Mouse (Mus musculus): ENCODE measurements around the gene Rpl28. TPM values are rescaled to one million over a fixed set of nuclear protein-coding genes. Genes with fewer than 3 reads are reported as not detected.
"Not testable (repeated sequence)": the region's sequence is repeated elsewhere in the genome, so short reads cannot be mapped to it uniquely, and the experiment has no call there.

Gene Rpl28
- polyA plus RNA-seq, 1 experiment from 2014 or later, result 266 TPM

DNA sequence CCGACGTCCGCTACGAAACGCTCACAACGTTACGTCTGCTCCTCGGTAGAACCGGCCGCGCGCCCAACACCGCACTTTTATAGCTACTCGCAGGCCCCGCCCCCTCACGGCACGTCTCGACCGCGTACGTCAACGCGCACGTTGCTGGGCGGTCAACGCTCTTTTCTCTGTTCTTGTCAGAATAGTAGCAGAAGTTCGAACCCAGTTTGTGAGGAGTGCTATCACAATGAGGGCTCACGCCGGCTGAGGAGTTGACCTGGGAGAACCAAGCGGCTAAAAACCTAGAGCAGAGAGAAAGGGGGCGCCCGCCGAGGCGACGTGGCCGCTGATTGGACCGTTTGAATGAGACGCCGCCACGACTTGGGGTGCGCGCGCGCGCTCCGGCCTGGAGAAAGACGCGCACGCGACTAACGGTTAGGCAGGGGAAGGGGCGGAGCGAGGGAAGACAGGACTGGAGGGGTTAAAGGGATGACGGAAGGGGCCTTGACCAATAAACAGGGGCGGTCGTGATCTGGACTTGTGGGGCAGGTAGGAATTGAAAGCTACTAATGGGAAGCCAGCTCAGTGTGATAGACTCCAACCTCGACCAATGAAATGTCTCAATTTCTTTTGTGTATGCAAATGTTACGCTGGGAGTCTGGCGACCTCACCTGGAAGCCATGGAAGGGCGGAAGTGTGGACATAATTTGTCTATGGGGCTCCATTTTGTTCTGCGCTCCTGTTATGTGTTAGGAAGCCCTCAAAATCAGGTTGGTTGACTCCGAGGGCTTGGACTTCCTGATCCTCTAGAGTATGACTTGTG lies 19.8 kb downstream of the Rpl28 start, which contains the start of gene Ube2s:
Gene Ube2s (minus strand): TSS at position 288 of the 802 bp plus-strand sequence.
- H3K36me3 ChIP-seq (ENCODE audit: control insufficient read depth, insufficient read depth, low read length), result peaks cover 14% of the 10 kb centered on the region
- peak; percentile 99 for ATAC-seq (ENCODE audit: insufficient number of reproducible peaks, low FRiP score, low TSS enrichment, low read depth)
- peak within 1 kb of the TSS; percentile 93 for H3K4me3 ChIP-seq (ENCODE audit: low read depth, low read length)
- H3K27me3 ChIP-seq (ENCODE audit: control insufficient read depth, insufficient read depth, low read length), result no peaks in the 10 kb centered on the region
- H3K27ac ChIP-seq (replicated peaks; ENCODE audit: low read depth, low read length), result peak within 1 kb of the TSS; percentile 88
- peak; percentile 99 for DNase-seq (ENCODE audit: low spot score)
- peaks cover 16% of the 10 kb centered on the region for H3K4me1 ChIP-seq (ENCODE audit: control insufficient read depth, insufficient read depth, low read length)
- H3K4me2 ChIP-seq (ENCODE audit: low read depth, severe bottlenecking), result peak within 1 kb of the TSS; percentile 82
- no peaks in the 10 kb centered on the region for H3K9me3 ChIP-seq (ENCODE audit: control insufficient read depth, low read length)
- under 1% methylated on average over 62 of the region's 62 CpGs for WGBS
- H3K9ac ChIP-seq (ENCODE audit: low read length), result peak within 1 kb of the TSS; percentile 96

DNA sequence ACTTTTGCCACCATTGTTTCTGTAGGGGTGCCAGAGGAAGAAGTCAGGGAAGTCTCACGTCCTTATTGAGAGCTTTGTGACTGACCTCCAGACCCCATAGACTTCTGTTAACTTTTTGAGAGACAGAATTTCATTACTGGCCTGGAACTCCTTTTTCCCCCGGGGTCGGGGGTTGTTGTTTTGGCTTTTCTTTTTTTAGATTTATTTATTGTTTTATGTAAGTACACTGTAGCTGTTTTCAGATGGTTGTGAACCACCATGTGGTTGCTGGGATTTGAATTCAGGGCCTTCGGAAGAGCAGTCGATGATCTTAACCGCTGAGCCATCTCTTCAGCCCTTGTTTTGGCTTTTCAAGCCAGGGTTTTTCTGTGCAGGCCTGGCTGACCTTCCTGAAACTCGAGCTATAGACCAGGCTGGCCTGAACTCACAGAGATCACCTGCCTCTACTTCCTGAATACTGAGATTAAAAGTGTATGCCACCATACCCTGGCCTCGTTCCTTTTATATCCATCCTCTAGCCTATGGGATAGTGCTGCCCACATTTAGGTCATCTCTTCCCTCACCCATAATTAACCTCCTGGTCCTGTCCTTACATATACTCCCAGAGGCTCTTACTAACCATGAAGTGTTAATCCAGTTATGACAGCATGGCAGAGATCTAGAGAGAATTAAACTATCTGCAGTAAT lies 20.6 kb downstream of the Rpl28 start:
- H3K4me3 ChIP-seq (ENCODE audit: low read depth, low read length), result peak overlapping the region; percentile 93
- no peak for DNase-seq (ENCODE audit: low spot score)
- ATAC-seq (ENCODE audit: insufficient number of reproducible peaks, low FRiP score, low TSS enrichment, low read depth), result no peak
- H3K27ac ChIP-seq (replicated peaks; ENCODE audit: low read depth, low read length), result peak overlapping the region; percentile 62
- H3K9me3 ChIP-seq (ENCODE audit: control insufficient read depth, low read length), result no peaks in the 10 kb centered on the region
- no peaks in the 10 kb centered on the region for H3K27me3 ChIP-seq (ENCODE audit: control insufficient read depth, insufficient read depth, low read length)
- peak overlapping the region; percentile 55 for H3K4me2 ChIP-seq (ENCODE audit: low read depth, severe bottlenecking)
- H3K36me3 ChIP-seq (ENCODE audit: control insufficient read depth, insufficient read depth, low read length), result peaks cover 14% of the 10 kb centered on the region
- H3K4me1 ChIP-seq (ENCODE audit: control insufficient read depth, insufficient read depth, low read length), result peaks cover 16% of the 10 kb centered on the region
- 30% methylated on average over 8 of the region's 8 CpGs for WGBS
- peak overlapping the region; percentile 43; the same call in 1 of the 2 replicates for H3K9ac ChIP-seq (ENCODE audit: low read length)

DNA sequence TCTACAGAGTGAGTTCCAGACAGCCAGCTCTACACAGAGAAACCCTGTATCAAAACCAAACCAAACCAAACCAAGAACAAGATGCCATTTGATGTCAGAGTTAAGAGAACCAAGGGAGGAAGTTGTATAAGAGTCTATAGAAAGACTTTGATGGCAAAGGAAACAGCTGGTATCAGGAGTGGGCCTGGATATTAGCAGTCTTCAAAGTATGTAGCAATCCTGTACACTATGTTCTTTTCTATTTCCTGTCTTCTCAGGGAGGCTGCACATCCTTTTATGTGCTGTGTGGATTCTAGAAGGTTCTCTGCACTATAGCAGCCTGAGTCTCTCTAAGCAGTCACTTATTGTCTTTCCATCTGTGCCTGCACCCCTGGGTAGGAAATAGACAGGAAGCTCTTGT lies 23.9 kb downstream of the Rpl28 start:
- no peaks in the 10 kb centered on the region for H3K27me3 ChIP-seq (ENCODE audit: control insufficient read depth, insufficient read depth, low read length)
- ATAC-seq (ENCODE audit: insufficient number of reproducible peaks, low FRiP score, low TSS enrichment, low read depth) (no peak), DNase-seq (ENCODE audit: low spot score) (no peak)
- H3K4me2 ChIP-seq (ENCODE audit: low read depth, severe bottlenecking), result no peak overlapping the region
- no peaks in the 10 kb centered on the region for H3K36me3 ChIP-seq (ENCODE audit: control insufficient read depth, insufficient read depth, low read length)
- no peaks in the 10 kb centered on the region for H3K9me3 ChIP-seq (ENCODE audit: control insufficient read depth, low read length)
- H3K27ac ChIP-seq (replicated peaks; ENCODE audit: low read depth, low read length), result no peak overlapping the region
- H3K4me1 ChIP-seq (ENCODE audit: control insufficient read depth, insufficient read depth, low read length), result no peaks in the 10 kb centered on the region
- H3K9ac ChIP-seq (ENCODE audit: low read length), result no peak overlapping the region
- H3K4me3 ChIP-seq (ENCODE audit: low read depth, low read length), result no peak overlapping the region

DNA sequence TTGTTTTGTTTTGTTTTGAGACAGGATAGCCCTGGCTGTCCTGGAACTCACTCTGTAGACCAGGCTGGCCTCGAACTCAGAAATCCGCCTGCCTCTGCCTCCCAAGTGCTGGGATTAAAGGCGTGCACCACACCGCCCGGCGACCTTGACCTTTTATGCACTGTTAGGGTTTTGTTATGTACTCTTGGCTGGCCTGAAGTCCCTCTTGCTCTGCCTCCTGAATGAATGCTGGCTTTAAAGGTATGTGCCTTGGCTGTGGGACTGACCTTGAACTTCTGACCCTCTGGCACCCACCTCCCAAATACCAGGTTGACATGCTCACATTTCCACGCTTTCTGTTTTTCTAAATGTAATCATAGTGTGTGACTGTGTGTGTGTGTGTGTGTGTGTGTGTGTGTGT lies 28.3 kb downstream of the Rpl28 start:
- H3K36me3 ChIP-seq (ENCODE audit: control insufficient read depth, insufficient read depth, low read length); H3K4me2 ChIP-seq (ENCODE audit: low read depth, severe bottlenecking); H3K27me3 ChIP-seq (ENCODE audit: control insufficient read depth, insufficient read depth, low read length); H3K4me1 ChIP-seq (ENCODE audit: control insufficient read depth, insufficient read depth, low read length); ATAC-seq (ENCODE audit: insufficient number of reproducible peaks, low FRiP score, low TSS enrichment, low read depth); H3K27ac ChIP-seq (replicated peaks; ENCODE audit: low read depth, low read length); H3K9ac ChIP-seq (ENCODE audit: low read length); H3K4me3 ChIP-seq (ENCODE audit: low read depth, low read length); H3K9me3 ChIP-seq (ENCODE audit: control insufficient read depth, low read length); DNase-seq (ENCODE audit: low spot score): not testable (repeated sequence)
- 83% methylated on average over 7 of the region's 7 CpGs for WGBS

DNA sequence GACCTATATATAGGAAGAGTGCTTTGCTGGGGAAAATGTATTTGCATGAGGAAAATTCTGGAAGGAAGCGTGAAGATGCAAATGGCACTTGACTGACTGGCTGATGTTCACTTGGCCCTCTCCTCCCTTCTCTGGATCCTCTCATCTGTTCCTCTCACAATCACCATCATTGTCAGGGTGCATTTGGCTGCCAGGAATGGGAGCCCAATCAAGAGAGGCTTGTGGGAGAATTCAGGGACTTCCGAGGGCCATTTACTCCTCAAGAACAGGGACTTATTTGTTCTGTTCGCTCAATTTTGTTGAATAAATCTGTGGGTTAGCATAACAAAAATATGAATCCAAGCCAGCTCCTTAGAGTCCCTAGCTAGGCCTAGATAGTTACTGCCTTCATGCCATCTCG lies 29.0 kb downstream of the Rpl28 start:
- Histone ChIP-seq H3K9ac (ENCODE audit: low read length) (no peak overlapping the region), H3K36me3 (ENCODE audit: control insufficient read depth, insufficient read depth, low read length) (no peaks in the 10 kb centered on the region), H3K27ac (replicated peaks; ENCODE audit: low read depth, low read length) (no peak overlapping the region), H3K9me3 (ENCODE audit: control insufficient read depth, low read length) (no peaks in the 10 kb centered on the region), H3K4me3 (ENCODE audit: low read depth, low read length) (no peak overlapping the region), H3K4me2 (ENCODE audit: low read depth, severe bottlenecking) (no peak overlapping the region), H3K4me1 (ENCODE audit: control insufficient read depth, insufficient read depth, low read length) (no peaks in the 10 kb centered on the region), H3K27me3 (ENCODE audit: control insufficient read depth, insufficient read depth, low read length) (no peaks in the 10 kb centered on the region)
- 88% methylated on average over 4 of the region's 4 CpGs for WGBS
- no peak for ATAC-seq (ENCODE audit: insufficient number of reproducible peaks, low FRiP score, low TSS enrichment, low read depth)
- DNase-seq (ENCODE audit: low spot score), result no peak

DNA sequence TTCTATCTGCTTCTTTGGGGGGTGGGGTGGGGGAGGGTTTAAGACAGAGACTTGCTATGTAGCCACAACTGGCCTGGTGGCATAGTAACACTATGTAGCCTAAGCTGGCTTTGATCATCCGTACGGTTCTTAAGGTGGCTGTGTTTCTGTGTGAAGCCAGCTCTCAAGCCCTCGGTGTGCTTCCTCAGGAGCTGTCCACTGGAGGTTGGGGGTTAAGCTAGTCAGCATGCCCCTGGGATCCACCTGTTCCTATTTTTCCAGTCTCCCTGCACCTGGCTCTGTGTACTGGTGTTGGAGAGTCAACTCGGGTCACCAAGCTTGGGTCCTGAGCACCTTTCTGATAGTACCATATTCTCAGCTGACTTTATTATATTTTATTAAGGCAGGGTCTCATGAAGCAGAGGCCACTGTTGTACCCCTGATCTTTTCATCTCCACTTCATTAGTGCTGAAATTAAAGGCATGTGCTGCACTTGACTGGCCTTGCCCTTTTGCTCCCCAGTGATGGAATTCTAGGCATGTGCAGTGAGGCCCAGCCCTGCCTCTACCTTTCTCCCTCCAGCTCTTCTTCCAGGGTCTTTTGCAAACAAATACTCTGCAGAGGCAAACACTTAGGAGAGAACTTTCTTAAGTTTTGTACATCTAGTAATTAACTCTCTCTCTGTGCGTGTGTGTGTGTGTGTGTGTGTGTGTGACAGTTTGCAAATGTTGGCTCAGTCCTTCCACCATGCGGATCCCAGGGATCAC lies 29.7 kb downstream of the Rpl28 start:
- DNase-seq (ENCODE audit: low spot score), result no peak
- no peaks in the 10 kb centered on the region for H3K27me3 ChIP-seq (ENCODE audit: control insufficient read depth, insufficient read depth, low read length)
- ATAC-seq (ENCODE audit: insufficient number of reproducible peaks, low FRiP score, low TSS enrichment, low read depth), result no peak
- H3K9me3 ChIP-seq (ENCODE audit: control insufficient read depth, low read length), result no peaks in the 10 kb centered on the region
- 60% methylated on average over 6 of the region's 6 CpGs for WGBS
- no peak overlapping the region for H3K4me3 ChIP-seq (ENCODE audit: low read depth, low read length)
- no peak overlapping the region for H3K27ac ChIP-seq (replicated peaks; ENCODE audit: low read depth, low read length)
- no peaks in the 10 kb centered on the region for H3K36me3 ChIP-seq (ENCODE audit: control insufficient read depth, insufficient read depth, low read length)
- H3K4me1 ChIP-seq (ENCODE audit: control insufficient read depth, insufficient read depth, low read length), result no peaks in the 10 kb centered on the region
- H3K4me2 ChIP-seq (ENCODE audit: low read depth, severe bottlenecking), result no peak overlapping the region
- H3K9ac ChIP-seq (ENCODE audit: low read length), result no peak overlapping the region

DNA sequence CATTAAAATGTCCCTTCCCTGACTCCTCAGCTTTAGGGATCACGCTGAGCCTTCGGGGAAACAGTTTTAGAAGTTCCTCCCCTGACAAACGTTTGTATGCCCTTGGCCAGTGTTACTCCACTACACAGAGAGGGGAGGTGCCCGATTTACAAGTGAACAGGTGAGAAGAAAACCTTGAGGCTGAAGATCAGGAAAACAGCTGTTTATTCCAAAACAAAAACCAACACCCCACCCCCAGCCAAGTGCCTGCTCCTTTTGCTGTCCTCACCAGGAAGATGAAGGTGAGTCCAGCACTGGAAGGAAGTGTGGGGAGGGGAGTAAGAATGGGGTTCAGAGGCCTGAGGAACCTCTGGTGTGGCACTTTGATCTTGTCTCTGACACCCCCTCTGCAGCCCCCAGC lies 32.7 kb downstream of the Rpl28 start:
- ATAC-seq (ENCODE audit: insufficient number of reproducible peaks, low FRiP score, low TSS enrichment, low read depth) (no peak), DNase-seq (ENCODE audit: low spot score) (no peak)
- no peaks in the 10 kb centered on the region for H3K27me3 ChIP-seq (ENCODE audit: control insufficient read depth, insufficient read depth, low read length)
- no peak overlapping the region for H3K9ac ChIP-seq (ENCODE audit: low read length)
- H3K4me3 ChIP-seq (ENCODE audit: low read depth, low read length), result no peak overlapping the region
- H3K4me1 ChIP-seq (ENCODE audit: control insufficient read depth, insufficient read depth, low read length), result no peaks in the 10 kb centered on the region
- no peaks in the 10 kb centered on the region for H3K36me3 ChIP-seq (ENCODE audit: control insufficient read depth, insufficient read depth, low read length)
- no peak overlapping the region for H3K4me2 ChIP-seq (ENCODE audit: low read depth, severe bottlenecking)
- H3K27ac ChIP-seq (replicated peaks; ENCODE audit: low read depth, low read length), result no peak overlapping the region
- H3K9me3 ChIP-seq (ENCODE audit: control insufficient read depth, low read length), result no peaks in the 10 kb centered on the region
- WGBS, result 48% methylated on average over 4 of the region's 4 CpGs

DNA sequence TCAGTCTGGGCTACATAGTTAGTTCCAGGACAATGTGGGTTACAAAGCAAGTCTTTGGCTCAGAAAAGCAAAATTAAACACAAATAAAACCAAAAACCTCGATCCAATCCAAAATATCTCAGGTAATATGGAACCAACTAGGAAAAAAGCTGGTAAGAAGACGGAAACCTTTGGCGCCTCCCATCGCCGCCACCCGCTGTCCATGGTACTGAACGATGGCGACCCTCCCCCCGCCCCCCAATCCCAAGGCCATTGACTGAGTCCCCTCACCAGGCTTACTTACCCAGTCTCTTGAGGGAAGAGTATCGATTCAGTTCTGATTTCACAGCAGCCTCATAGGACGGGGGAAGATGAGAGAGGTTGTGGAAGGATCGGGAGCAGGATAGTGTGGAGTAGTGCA lies 37.8 kb downstream of the Rpl28 start:
- peak; percentile 68 for DNase-seq (ENCODE audit: low spot score)
- Histone ChIP-seq H3K27ac (replicated peaks; ENCODE audit: low read depth, low read length) (no peak overlapping the region), H3K36me3 (ENCODE audit: control insufficient read depth, insufficient read depth, low read length) (no peaks in the 10 kb centered on the region), H3K4me3 (ENCODE audit: low read depth, low read length) (no peak overlapping the region), H3K4me1 (ENCODE audit: control insufficient read depth, insufficient read depth, low read length) (no peaks in the 10 kb centered on the region), H3K27me3 (ENCODE audit: control insufficient read depth, insufficient read depth, low read length) (peaks cover 20% of the 10 kb centered on the region), H3K9ac (ENCODE audit: low read length) (no peak overlapping the region), H3K4me2 (ENCODE audit: low read depth, severe bottlenecking) (no peak overlapping the region), H3K9me3 (ENCODE audit: control insufficient read depth, low read length) (no peaks in the 10 kb centered on the region)
- WGBS, result 5% methylated on average over 12 of the region's 12 CpGs
- no peak for ATAC-seq (ENCODE audit: insufficient number of reproducible peaks, low FRiP score, low TSS enrichment, low read depth)

Data from limb, embryonic 11.5 days (tissue).